Mouse (Mus musculus) layer of hippocampus, postnatal 36 days (tissue): ENCODE measurements at regions not wholly inside any gene's neighbourhood (a gene's known extent, or its start where the extent isn't known, plus 50 kb on each side); places are given as distances from the start of the nearest gene placed in this dataset.

Source experiments
- DNase-seq, 2 experiments: peaks; one replicate each; pipeline ENCODE4 v3.0.0; 2022
- microRNA-seq, 2 experiments: library from miRNA; unstranded; fragments of <30 nt; microRNA quantifications; one replicate each; pipeline ENCODE4 v1.2.0; 2021

- DNase-seq: no peak
Observed at GRCm38 (mm10) chr5:12926289-12926688, 198.9 kb upstream of the Sema3a start.

- DNase-seq: no peak
Observed at GRCm38 (mm10) chr5:12927247-12927646, 198.0 kb upstream of the Sema3a start.

GRCm38 (mm10) chr5:12937052-12937451, 188.2 kb upstream of the Sema3a start:
- DNase-seq: no peak

GRCm38 (mm10) chr5:12938162-12938852, 186.9 kb upstream of the Sema3a start:
- no peak for DNase-seq

- no peak for DNase-seq
Observed at GRCm38 (mm10) chr5:12944554-12944953, 180.7 kb upstream of the Sema3a start.

- no peak for DNase-seq
Observed at GRCm38 (mm10) chr5:12948472-12948871, 176.7 kb upstream of the Sema3a start.

GRCm38 (mm10) chr5:12970987-12971386, 154.2 kb upstream of the Sema3a start:
- no peak for DNase-seq

GRCm38 (mm10) chr5:12973701-12974100, 151.5 kb upstream of the Sema3a start:
- DNase-seq: no peak

GRCm38 (mm10) chr5:12976015-12976742, 149.0 kb upstream of the Sema3a start:
- no peak for DNase-seq

GRCm38 (mm10) chr5:12977875-12978274, 147.3 kb upstream of the Sema3a start:
- DNase-seq: no peak

- no peak for DNase-seq
Observed at GRCm38 (mm10) chr5:12993826-12994225, 131.4 kb upstream of the Sema3a start.

GRCm38 (mm10) chr5:12997440-12997839, 127.8 kb upstream of the Sema3a start:
- no peak for DNase-seq

- no peak for DNase-seq
Observed at GRCm38 (mm10) chr5:13007132-13007531, 118.1 kb upstream of the Sema3a start.

GRCm38 (mm10) chr5:13022270-13022669, 102.9 kb upstream of the Sema3a start:
- no peak for DNase-seq

GRCm38 (mm10) chr5:13033332-13033731, 91.9 kb upstream of the Sema3a start:
- no peak for DNase-seq

GRCm38 (mm10) chr5:13036127-13036526, 89.1 kb upstream of the Sema3a start:
- DNase-seq: no peak

GRCm38 (mm10) chr5:13058883-13059423, 66.3 kb upstream of the Sema3a start:
- no peak for DNase-seq

- no peak for DNase-seq
Observed at GRCm38 (mm10) chr5:13066942-13067341, 58.3 kb upstream of the Sema3a start.

Small RNAs in the stretch of these regions (microRNA-seq; reads per million reads assigned to microRNA genes)
- gene Gm23243: 0 reads per million in 2 experiments
